Mouse (Mus musculus) regulatory T cell (primary cell): ENCODE measurements around the gene Tmem252.

ENCODE experiments used
- in situ Hi-C: fragments of 300-600 bp; cut with MboI, MseI; formaldehyde crosslinking; loops from one replicate; pipeline ENCODE4 v1.15.1; 2025; ENCODE audit warnings: high pct_unique_total_duplicates

The Tmem252 gene

DNA sequence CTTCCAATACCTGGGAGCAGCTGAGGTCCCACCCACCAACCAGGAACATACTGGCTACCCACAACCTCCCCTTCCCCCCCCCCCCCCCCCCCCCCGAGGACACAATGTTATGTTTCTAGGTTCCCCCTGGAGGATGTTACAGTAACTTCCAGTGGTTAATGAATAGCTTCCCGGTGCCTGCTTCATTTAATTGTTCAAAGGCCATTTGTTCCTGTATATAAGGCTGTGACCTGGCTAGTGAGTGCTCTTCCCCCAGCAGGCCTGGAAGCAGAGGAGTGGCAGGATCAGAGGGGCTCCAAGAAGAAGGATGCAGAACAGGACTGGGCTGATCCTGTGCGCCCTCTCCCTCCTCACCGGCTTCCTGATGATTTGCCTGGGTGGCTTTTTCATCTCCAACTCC, at the start of gene Tmem252:
Gene Tmem252 (plus strand): TSS at position 247 of the 400 bp plus-strand sequence.
- in situ Hi-C loops: no loop called here

DNA sequence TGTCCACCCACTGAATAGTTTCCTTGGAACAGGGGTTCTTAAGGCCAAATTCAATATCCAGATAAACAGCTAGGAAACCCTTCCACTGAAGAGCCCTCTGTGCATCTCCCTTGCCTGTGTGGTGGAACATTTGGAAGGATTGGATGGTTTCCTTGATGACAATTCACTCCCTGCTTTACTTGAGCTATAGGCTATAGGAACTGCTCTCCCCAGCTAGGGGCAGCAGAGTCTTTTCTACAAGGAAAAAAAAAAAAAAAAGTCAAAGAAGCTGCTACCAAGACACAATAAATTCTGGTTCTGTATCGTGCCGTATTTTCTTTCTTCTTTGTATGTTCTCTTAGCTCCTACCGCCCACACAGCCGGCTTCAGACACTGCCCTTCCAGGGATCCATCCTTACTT, 45.8 kb upstream of the Tmem252 start:
- in situ Hi-C loops: loop anchor here (5.0 to 10.0 kb wide), 2 partner anchors 244 to 333 kb away; no protein-coding TSS in a partner anchor

DNA sequence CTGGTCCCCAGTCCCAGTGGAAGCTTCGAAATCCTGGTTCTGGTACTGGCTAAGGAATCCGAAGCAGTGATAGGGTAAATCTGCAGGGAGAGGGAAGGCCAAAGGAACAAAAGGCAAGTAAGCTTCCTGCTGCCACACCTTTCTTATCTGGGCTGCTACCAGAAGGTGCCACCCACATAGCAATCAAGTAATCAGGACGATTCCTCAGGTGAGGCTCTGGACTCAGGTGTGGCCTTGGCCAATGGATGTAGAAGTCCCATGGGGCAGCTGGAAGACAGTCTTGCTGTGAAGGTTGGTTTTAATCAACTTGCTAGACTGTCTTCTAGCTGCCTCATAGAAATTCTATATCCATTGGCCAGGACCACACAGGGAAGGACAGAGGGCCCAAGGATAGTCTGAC, 40.8 kb upstream of the Tmem252 start:
- in situ Hi-C loops: no loop called here

DNA sequence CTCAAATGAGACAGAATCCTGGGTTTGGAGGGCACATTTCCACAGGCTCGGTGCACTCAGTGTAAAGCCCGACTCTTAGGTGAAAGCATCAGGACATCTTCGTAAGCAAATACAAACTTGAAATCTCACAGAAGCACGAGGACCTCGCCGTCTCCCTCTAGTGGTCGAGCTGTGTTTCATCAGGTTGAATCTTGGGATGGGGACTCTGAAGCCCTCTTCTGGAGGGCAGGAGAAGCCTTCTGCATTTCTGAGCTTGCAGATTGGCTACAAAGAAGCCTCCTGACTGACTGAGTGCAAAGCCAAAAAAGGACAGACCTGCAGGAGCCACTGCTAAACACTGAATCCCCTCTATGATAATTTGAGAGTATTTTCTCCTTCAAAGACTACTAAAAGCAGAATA, 39.2 kb upstream of the Tmem252 start:
- in situ Hi-C loops: no loop called here

DNA sequence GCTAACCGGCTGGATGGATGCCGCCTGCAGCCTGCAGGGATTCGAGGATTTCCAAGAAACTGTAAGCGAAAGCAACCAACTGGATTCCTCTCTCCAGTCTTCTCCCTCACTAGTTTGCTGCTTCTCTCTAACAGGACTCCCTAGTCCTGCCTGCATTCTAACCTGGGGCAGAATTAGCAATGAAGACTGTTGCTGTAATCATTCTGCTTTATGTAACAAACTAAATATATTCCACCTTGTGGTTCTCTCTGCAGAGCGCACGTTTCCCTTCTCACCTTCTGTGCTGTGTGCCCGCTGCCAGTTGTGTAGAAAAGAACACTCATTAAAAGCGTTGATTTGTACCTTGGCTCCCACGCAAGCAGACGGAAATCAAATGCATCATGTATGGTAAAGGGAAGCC, 37.2 kb upstream of the Tmem252 start:
- in situ Hi-C loops: no loop called here

DNA sequence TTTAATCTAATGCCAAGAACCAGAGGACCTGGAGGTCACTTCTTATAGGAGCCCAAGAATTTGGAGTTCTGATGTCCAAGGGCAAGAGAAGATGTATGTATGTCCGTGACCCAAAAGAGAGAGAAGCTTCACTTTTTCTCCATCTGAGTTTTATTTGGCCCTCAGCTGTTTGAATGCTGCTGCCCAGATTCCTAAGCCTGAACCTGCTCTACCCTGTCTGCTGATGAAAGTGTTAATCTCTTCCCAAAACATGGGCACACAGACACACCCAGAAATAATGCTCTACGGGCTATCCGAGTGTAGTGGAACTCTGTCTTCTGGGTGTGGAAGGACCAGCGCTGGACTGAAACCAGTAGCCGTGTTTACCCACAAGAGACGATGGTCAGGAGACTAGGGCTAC, 35.8 kb upstream of the Tmem252 start:
- in situ Hi-C loops: no loop called here

DNA sequence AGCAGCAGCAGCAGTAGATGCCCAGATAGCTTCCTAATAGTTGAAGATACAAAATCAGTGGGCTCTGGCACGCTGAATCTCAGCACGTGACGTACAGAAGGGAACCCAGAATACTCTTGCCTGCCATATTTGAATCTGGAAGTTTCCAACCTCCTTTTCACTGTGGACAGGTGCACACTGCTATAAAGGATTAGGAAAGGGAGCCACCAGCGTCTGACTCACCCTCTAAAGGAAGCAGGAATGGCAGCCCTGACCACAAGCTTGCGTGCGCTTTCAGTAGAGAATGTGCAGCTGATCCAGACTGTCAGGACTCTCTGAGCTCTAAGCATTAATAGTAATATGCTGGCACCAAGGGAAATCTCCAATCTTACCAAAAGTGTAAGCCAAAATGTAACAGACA, 32.8 kb upstream of the Tmem252 start:
- in situ Hi-C loops: loop anchor here (10.0 kb wide), 1 partner anchor 356 kb away; the partner anchor contains the start of gene Fxn

DNA sequence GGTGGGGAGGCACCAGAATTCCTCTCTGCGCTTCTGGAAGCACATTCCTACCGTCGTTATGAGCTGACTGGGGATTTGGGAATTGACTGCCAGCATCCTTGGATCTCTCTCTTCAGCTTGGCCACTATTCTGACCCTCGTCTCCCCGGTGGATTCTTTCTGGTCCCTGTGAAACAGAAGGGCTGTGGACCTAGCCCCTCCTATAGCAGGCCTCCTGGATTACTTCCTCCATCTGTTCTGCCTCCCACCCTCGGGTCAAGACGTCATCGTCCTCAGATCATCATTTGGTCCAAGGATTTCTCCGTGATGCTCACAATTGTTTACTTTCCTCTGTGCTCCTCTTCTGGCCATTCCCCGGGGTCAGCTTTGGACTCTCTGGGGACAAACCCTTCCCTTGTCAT, 28.8 kb upstream of the Tmem252 start:
- in situ Hi-C loops: loop anchor here (10.0 kb wide), 1 partner anchor 360 kb away; the partner anchor contains the start of gene Fxn

DNA sequence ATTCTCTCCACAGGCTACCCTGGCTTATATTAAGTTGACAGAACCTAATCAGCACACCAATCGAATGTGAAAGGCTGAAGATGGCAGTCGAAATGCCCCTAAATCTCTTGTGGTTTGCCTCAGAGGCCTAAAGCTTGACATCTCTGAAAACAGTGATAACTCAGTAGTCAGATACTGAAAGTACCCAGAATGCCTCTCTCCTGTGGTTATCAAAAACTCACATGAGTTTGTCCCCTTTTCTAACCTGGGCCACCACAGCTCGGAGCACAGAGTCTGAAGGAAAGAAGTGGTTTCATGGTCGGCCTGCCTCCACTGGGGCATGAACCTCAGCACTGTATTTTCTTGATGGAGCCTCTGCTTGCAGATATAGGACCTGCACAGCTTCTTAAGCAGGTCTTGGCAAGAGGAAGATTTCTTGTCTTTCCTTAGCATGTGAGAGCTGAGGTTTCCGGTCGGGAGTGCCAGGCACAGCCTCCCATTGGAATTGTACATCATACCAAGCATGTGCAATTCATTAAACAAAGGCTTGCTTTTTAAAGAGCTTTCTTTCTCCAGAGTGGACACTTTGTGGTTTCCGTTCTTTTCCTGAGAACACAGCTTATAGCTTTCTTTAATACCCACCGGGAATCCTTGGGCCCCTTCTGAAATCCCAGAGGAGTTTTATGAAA, 27.5 kb upstream of the Tmem252 start:
- in situ Hi-C loops: loop anchor here (10.0 kb wide), 1 partner anchor 361 kb away; the partner anchor contains the start of gene Fxn

DNA sequence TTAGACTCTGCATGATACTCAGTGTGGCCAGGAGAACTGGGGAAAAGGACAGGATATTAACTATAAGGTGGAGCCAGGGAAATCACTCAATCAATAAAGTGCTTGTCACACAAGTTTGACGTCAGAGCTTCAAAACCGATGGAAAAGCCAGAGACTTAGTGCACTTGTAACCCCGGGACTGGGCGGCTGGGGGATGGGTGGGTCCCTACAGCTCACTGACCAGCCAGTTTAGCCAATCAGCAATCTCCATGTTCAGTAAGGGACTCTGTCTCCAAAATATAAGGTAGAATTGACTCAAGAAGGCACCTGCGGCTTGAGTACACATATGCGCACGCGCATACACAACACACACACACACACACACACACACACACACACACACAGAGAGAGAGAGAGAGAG, 25.8 kb upstream of the Tmem252 start:
- in situ Hi-C loops: loop anchor here (10.0 kb wide), 1 partner anchor 363 kb away; the partner anchor contains the start of gene Fxn

DNA sequence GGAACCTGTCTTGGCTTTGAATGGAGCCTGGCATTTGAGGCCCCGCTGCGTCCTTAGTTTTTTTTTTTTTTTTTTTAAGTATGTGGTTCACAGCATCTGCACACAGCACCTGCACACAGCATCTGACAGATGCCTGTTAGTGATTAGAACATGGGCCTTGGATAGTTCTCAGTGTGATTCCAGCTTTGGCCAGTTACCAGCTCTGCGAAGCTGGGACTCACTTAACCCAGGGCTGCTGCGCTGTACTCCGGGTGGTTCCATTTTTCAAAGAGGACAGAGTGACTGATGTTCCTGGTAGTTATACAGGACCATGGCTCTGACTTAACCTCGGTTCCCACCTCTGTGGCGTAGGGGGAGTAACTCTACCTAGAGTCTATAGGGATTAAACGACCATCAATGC, 23.4 kb upstream of the Tmem252 start:
- in situ Hi-C loops: no loop called here

DNA sequence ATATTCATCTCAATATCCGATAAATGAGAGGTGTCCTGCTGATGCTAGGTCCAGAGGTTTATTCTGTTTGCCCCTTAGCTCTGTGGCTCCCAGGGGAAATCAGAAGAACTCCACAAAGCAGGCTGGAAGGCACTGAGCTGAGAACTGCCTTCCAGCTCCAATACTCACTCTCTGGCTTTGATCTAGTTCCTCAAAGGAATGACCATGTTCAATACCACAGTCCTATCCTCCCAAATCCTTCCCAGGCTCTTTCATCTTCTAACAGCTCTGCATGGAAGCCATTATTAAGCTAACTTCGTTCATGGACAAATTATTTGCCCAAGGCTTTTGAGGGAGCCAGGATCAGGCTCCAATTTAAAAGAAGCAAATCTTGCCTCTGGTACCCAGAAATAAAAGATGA, 22.2 kb upstream of the Tmem252 start:
- in situ Hi-C loops: no loop called here

DNA sequence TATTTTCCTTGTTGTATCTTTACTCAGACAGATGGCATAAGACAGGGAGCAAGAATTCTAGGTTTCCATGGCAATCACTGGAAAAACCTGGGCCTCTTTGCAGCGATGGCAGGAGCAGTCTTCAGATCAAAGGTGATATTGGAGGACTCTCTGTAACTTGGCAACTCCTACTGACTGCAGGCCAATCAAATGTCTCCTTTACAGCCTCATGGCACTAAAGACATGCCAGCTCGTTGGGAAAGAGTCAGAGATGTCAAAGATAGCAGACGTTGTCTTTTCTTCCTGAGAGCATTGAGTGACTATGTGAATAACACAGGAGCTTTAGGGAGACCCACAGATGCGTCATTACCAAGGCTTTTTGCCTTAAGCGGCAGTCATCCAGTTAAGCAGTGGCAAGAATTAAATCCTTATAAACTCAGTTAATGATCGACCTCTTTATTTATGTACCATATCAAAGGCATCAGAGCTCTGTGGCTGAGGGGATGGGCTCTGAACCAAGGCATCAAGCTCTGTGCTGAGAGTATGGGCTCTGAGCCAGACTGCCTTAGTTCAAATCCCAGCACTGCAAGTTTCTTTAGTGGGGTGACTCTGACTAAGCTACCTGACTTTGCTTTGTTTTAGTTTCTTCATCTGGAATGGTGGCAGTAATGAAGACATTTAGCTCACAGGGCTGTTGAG, 21.3 kb upstream of the Tmem252 start:
- in situ Hi-C loops: no loop called here

DNA sequence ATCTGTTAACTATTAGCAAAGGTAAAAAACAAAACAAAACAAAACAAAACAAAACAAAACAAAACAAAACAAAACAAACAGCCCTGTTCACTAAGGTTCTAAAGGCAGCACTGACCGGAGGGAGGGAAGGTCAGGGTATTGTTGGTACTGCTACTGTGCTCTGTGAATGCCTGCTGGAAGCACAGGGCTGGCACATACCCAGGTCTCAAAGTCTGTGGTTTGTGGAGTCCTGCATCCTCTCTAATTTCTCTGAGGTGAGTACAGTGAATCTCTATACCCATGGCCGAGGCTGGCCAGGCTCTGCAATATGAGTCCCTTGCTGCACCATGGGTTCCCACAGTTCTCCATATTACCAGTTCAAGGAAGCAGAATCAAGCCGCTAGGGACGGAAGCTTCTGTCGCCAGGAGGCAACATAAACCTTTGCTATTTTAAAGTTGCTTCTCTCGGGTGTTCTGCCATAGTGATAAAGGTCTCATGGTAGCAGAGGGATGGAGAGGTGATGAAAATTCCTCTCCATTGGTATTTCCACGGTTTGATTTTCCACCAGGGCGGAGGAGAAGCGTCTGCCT, 20.5 kb upstream of the Tmem252 start:
- in situ Hi-C loops: no loop called here

DNA sequence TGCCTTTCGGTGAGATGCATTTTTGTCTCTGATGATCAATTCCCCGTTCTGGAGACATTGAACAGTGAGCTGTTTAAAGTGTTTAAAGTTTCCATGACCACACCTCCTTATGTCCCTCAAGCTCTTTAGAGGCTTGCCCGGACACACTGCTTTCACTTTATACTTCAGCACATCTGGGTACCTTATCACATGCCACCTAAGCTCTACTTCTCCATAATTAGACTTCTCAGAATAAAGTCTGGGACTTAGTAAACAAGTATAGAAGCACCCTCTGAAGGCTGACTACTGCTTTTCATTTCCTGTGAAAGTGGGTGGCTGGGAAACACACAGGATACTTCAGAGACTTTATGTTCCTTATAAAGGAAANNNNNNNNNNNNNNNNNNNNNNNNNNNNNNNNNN, 16.8 kb upstream of the Tmem252 start:
- in situ Hi-C loops: no loop called here

DNA sequence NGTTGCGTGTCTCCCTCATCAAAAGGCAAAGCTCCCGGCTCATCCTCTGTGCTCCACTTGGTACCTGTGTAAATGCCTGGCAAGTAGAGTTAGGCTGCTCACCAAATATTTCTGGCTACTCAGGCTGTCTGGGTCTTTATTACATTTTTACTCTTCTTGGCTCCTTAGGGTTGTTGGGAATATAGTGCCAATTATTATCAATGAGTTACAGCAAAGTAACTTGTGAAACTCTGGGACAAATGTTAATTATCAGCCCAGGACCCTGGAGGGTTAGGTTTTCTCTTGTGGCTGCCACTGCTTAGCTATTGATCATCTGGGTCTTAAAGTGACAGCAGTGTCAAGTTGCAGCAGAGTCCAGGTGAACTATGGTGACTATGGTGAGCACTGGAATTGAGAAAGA, 11.5 kb upstream of the Tmem252 start:
- in situ Hi-C loops: no loop called here

DNA sequence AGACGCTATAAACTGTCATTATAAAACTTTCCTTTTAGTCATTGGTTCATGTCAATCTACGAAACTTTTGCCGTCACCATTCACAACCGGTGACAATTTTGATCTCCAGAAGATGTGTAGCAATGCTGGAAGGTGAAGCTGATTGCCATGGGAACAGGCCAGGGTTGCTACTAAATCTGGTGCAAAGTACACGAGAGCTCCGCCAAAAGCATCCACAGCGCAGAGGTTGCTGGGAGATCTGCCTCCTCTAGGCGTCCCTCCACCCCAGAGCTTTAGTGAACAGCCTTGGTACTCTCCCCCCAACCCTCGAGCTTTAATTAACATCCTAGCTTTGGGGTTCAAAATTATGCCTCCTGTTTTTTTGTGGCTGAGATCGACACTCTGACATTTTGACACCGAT, 8.0 kb upstream of the Tmem252 start:
- in situ Hi-C loops: no loop called here

DNA sequence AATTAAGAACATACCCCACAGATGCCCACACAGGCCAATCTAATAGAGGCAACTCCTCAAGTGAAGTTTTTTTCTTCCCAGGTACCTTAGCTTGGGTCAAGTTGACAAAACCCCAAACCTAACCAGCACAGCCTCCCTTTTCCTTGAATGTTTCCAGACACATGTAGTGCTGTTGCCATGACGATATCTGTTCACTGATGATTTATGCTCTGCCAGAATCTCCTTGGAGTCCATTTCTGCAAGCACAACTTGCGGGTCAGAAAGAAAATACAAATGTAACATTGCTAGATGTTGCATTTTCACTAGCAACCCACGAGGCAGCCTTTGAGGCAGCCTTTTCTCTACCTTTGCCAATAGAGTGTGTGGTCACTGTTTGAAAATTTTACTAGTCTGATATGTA, 6.3 kb upstream of the Tmem252 start:
- in situ Hi-C loops: no loop called here

DNA sequence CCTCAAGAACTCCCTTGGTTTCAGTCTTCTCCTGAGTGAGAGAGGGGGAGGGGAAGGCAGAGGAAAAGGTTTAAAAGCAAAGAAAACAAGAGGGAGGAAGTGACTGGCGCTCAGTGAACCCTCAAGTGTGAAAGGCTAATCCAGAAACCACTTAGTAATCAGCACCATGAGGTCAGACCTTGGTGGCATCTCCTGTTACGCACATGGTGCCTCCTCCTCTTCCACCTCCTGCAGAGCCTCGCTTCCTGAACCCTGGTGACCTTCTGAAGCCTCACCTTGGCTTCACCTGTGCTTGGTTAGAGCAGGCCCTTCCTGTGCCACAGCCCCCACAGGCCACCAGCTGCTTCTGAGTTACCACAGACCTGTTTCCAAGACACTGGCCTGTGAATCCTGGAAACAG, 2.2 kb upstream of the Tmem252 start:
- in situ Hi-C loops: no loop called here

DNA sequence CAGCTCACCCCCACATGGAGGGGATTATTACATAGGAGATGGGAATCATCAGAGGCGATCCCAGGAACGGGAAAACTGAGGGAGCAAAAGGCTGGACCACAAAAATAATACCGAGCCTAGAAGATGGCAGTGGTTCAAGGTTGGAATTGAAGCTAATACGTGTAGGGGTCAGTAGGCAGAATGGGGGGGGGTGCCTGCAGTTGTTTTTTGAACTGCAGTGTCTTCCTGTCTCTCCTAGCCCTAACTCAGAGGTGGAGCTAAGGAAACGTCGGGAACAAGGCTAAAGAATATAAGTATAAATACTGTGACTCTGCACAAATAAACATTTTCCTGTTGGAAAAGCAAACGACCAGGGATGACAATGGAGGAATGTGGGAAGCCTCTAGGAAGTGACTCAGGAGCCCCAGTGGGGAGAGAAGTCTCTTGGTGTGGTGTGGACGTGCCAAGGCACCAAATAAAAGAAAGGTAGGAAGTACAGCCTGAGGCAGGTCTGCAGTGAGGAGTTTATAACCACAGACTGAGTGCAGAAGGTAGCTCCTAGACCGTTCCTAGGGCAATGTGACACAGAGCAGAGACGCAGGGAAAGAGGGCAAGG, 1.3 kb upstream of the Tmem252 start:
- in situ Hi-C loops: no loop called here

DNA sequence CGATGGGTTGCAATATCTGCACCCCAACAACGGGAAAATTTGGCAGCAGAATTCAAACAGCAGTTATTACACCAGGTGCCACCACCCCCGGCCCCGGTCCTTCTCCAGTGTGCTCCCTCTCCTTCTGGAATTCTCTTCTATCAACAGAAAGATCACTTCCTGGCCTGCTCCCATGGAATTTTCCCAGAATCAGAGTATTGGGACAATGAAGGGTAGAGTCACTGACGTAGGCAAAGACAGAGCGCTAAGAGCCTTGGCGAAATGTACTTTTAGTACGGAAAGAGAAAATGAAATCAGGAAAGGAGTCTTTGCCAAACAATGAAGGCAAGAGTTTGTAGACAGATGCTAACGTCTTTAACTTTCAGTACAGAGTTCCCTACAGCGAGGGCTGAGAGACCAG, 477 bp upstream of the Tmem252 start:
- in situ Hi-C loops: no loop called here

DNA sequence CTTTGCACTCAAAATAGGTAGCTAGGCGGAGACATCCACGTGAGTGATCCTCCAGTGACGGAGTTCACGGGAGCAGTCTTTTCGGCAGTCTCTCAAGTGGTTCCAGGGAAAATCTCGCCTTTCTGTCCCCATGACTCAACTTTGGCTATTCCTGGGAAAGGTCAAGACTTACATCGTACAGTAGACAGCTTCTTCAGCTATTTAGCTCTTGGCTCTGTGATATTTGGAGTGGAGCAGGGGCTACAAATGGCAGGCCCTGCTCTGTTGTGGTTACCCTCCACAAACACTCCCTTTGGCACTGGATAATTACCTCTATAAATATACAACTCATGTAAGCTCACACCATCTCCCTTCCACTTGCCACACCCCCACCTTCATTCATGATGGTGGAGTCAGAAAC, 2.6 kb downstream of the Tmem252 start:
- in situ Hi-C loops: no loop called here
